Mouse (Mus musculus) urinary bladder, adult 2 months (tissue): ENCODE measurements around the gene Prkag3. TPM values are rescaled to one million over a fixed set of nuclear protein-coding genes. Genes with fewer than 3 reads are reported as not detected.

ENCODE experiments used
- DNase-seq: peaks from one replicate; pipeline ENCODE4 v3.0.0; 2022; ENCODE audit warnings: low spot score
- polyA plus RNA-seq: library from polyadenylated mRNA; depleted of rRNA; stranded (reverse); fragments of >200 nt; gene quantifications from 2 replicates; pipeline ENCODE4 v1.2.3, GENCODE M21; 2012

Gene Prkag3
- polyA plus RNA-seq, 1 experiment: 0.76 TPM

GRCm38 (mm10) chr1:74759773-74760172 is 10.8 kb upstream of the Prkag3 start:
- no peak for DNase-seq

DNA sequence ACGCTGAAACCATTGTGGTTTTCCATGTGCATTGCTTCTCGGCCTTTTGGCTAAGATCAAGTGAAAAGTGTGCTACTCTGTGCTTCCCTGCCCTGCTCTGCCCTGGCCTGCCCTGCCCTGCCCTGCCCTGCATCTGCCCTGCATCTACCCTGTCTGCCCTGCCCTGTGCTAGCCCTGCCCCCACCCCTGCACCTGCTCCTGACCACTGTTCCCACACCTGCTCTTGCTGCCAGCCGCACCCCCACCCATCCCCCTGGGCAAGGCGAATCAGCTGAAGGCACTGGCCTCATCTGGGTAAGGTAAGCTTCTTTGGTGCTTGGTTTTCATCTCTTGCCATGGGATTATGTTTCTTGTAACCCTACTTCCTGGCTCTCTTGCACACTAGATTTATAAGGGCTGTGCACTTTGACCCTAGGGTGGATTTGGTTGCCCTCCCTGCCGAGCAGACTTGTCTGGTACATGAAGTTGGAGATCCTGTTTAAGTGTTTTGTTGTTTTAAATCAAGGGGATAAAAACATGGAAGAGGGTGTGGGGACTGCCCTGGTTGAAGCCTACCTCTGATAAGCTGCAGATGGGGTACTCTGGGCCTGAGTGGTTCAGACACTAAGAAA is 5.3 kb upstream of the Prkag3 start:
- no peak for DNase-seq

GRCm38 (mm10) chr1:74753266-74753974 is 4.4 kb upstream of the Prkag3 start:
- DNase-seq: no peak

DNA sequence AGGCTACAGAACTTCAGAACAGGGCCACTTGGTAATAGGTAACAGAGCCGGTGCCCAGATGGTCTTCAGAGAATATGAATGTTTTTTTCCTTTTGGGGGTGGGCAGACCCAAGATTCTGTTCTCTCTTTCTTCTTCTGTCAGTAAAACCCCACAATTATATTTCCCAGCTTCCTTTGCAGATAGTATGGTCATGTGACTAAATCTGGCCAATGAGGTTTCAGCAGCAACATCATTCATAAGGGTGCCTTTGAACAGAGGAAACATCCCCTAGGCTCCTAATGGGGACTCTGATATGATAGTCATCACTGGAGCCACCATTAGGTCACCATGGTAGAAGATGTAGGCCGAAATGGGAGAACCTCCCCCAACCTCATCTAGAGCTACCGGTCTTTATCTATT is 3.8 kb upstream of the Prkag3 start:
- DNase-seq: no peak

DNA sequence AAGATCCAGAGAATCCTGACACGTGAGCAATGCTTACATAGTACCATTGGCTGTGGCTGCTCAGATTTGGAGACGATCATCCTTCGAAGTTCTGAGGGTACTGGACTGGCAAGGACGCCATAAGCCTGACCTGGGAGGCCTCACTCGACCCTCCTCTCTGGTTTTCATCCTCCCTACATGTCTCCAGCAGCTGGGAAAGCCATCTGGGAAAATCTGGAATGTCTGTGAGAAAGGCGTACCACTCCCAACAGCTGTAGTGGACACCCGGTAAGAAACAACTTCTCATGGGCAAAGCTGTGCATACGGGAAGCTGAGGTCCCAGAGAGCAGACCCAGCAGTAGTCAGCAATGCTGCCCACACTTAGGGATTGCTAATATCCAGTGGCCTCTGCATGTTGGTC is 3.1 kb upstream of the Prkag3 start:
- DNase-seq: no peak

GRCm38 (mm10) chr1:74750683-74751082 is 1.7 kb upstream of the Prkag3 start:
- no peak for DNase-seq

GRCm38 (mm10) chr1:74749301-74749700 is 280 bp upstream of the Prkag3 start:
- DNase-seq: no peak

- no peak for DNase-seq
These were observed 1.7 kb downstream of the Prkag3 start for GRCm38 (mm10) chr1:74747335-74747734.

DNA sequence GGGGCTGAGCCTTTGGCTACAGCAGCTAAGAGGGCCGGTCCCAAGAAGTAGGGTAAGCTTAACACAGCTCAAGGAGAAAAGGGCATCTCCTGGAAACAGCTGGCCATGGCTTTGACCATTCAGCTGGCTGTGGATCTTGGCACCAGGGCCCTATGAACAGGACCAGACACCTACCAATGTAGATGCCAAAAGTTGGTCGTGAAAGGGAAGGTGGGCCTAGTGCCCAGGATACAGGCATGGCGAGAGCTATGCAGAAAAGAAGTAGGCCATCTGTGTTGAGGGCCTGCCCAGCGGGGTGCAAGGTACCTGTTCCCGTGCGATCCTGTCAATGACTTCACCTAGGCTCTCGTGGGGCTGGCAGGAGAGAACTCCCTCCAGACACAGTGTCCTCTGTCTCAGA is 8.2 kb downstream of the Prkag3 start:
- DNase-seq: no peak

- no peak for DNase-seq
These were observed 11.5 kb downstream of the Prkag3 start for GRCm38 (mm10) chr1:74737500-74737899.

DNA sequence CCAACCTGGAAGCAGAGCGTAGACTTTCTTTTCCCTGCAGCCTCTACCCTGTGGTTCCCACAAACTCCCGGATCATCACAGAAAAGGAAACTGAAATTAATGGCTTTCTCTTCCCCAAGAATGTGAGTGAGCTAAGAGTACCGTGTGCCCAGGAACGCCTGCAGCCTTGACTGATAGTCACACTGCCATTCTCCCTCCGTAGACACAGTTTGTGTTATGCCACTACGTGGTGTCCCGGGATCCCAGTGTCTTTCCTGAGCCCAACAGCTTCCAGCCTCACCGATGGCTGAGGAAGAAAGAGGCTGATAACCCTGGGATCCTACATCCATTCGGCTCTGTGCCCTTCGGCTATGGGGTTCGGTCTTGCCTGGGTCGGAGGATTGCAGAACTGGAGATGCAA is 12.0 kb downstream of the Prkag3 start:
- no peak for DNase-seq

- no peak for DNase-seq
These were observed 20.6 kb downstream of the Prkag3 start for GRCm38 (mm10) chr1:74728446-74728845.

DNA sequence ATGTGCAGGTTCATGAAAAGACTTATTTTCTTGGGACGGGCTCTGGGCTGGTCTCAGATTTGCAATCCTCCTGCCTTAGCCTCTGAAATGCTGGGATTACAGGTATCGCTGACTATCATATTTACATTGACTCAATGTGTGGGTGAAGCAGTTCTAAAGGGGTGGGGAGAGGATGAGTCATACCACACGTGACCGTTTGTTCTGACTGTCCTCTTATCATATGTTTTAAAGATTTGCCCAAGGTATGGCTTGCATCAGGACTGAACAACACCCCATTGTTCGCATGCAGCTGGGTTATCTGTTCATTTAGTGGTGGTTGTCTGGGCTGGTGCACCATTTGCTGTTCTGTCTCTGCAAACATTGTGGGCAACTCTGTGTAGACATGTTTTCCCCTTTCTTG is 22.3 kb downstream of the Prkag3 start:
- no peak for DNase-seq

DNA sequence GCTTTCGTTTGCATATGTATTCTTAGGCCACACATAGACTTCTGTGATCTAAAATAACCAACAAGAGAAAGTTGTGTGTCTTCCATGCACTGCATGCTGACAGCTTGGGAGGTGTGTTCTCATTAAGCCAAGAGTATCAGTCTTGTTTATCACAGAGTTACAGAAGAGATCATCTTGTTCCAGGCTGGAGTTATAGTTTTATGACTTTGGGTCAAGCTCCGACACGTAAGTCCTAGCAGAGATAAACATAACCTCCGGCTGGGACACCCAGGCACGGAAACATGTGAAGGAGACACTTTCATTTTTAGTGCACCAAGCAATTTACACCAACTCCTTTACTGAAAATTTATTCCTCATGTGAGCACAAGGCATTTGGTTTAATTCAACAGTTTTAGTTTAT is 22.9 kb downstream of the Prkag3 start:
- no peak for DNase-seq

- no peak for DNase-seq
These were observed 25.3 kb downstream of the Prkag3 start for GRCm38 (mm10) chr1:74723748-74724147.

- no peak for DNase-seq
These were observed 27.4 kb downstream of the Prkag3 start for GRCm38 (mm10) chr1:74721657-74722056.

- no peak for DNase-seq
These were observed 29.7 kb downstream of the Prkag3 start for GRCm38 (mm10) chr1:74719281-74719680.

DNA sequence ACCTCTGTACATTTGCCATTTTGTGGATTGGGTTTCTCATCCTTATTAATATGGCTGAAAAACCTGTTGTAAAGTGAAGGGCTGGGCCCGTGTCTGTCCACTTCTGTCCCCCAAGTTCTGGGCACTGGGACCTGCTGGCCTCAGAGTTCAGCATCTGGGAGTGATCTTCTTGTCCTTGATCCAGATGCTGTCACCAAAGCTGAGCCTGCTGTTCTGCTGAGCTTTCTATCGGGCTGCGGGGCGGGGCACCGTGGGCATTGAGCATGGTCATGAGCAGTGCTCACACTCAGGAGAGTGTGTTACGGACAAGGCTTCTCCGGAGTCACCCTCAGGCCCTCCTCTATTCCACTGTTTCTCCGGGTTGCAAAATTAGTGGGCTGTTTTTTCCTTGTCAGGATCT is 30.9 kb downstream of the Prkag3 start:
- DNase-seq: no peak

DNA sequence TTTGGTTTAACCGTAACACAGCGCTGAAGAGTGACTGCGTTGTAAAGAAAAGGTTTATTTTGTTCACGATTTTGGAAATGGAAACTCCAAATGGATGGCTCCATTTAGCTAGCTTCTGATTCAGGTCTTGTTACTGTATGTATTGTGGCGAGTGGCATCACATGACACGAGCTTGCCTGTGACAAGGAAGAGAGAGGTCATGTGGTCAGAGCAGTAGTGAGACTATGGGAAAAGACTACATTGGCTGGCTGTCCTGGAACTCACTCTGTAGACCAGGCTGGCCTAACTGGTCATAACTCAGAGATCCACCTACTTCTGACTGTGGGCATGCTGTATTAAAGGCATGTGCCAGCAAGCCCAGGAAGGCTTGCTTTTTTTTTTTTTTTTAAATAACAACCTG is 33.1 kb downstream of the Prkag3 start:
- no peak for DNase-seq

GRCm38 (mm10) chr1:74715468-74715867 is 33.6 kb downstream of the Prkag3 start:
- DNase-seq: no peak

- DNase-seq: no peak
These were observed 34.1 kb downstream of the Prkag3 start for GRCm38 (mm10) chr1:74714967-74715366.

DNA sequence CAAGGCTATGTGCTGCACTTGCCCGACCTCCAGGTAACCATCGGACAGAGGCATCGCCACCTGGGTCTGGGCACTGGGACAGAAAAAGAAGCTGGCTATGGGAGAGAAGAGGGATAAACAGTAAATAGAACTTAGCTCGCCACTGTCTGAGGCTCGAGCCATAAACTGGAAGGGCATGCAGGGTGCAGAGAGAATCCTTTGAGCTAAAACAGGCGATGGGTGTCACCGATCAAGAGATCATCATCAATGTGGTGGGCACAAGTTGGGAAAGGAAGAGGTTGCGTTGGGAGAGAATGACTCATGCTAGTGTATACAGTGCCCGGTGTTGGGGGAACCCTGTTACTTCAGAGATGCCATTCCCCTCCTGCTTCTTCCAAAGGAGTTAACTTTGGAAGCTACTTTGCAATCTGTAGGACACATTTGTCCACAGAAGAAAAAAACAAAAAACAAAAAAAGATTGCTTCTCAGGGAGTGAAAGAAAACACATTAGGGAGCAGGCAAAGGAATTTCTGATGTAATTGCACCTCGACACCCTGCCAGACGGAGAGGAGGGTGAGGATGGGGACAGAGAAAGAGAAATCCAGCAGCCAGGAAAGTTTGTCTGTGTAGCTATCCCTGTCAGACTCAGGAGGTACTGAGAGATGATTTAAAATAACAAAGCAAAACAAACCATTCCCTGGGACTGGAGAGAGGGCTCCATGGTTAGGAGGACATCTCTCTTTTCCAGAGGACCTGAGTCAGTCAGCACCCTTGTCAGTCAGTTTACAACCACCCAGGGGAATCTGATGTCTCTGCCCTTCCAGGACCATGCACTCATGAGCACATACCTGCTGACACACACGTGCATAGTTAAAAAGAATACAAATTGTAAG is 34.9 kb downstream of the Prkag3 start:
- DNase-seq: no peak
